Mouse (Mus musculus): ENCODE measurements around the gene Abraxas1. TPM values are rescaled to one million over a fixed set of nuclear protein-coding genes. Genes with fewer than 3 reads are reported as not detected.

The Abraxas1 gene
- polyA plus RNA-seq, 1 experiment from 2014 or later: 24.3 TPM

DNA sequence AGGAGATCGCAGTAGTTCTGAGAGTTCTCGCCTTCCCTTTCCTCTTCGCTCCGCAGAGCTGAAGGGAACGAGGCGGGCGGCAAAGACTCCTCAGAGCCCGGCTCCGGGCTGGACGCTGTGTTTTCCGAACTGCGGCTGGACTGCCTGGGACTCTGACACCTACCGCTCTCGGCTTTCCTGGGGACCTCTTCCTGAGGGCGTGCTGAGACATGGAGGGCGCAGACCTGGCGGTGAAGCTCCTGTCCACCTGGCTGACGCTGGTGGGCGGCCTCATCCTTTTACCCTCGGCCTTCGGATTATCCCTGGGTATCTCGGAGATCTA, 25.8 kb upstream of the Abraxas1 start:
- Histone ChIP-seq H3K27me3 (replicated peaks) (peaks cover 62% of the 10 kb centered on the region), H3K9me3 (replicated peaks) (0 out of 2 replicates have a peak, but pooled peaks cover 4% of the 10 kb centered on the region), H3K4me2 (peak overlapping the region; percentile 77), H3K36me3 (no peaks in the 10 kb centered on the region), H3K4me3 (peak overlapping the region; percentile 56), H3K4me1 (0 out of 2 replicates have a peak, but pooled peaks cover 13% of the 10 kb centered on the region), H3K27ac (no peak overlapping the region), H3K9ac (peak overlapping the region; percentile 39; the same call in 1 of the 2 replicates)
- under 1% methylated on average over 22 of the region's 22 CpGs for WGBS (ENCODE audit: insufficient replicate concordance)
- ATAC-seq: peak; percentile 24; the same call in 1 of the 2 replicates

DNA sequence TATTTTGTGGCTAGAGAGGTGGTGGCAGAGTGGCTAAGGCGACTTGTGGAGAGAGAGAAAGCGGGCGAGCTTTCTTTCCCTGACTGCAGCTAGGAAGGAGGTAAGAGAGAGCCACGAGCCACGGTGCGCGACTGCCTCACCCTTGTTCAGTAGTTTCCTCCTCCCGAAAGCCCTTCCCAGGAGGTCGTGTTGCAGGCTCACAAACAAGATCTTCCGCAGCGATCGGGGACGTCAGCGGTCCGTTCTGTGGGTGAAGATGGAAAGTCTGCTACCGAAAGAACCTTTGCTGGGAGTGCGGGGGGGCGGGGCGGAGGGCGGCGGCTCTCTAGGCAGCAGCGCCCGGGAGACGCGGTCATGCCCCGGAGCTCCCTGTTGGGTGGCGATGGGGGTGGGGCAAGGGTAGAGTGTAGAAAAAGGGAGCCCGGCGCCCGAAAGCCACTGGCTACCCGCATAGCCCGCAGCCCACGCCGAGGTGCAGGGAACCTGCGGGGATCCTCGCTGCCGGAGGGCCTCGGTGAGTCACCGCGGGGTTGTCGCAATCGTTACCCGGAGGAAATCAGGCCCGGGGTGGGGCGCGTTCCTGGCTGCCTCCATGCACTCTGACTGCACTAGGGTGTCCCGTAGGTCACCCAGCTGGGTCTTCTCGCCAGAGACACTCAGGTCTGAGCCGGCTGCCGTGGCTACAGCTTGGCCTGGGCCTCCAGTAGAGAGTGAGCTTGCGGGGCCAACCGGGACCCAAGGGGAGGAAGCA, 25.3 kb upstream of the Abraxas1 start:
- WGBS (ENCODE audit: insufficient replicate concordance): under 1% methylated on average over 52 of the region's 52 CpGs

DNA sequence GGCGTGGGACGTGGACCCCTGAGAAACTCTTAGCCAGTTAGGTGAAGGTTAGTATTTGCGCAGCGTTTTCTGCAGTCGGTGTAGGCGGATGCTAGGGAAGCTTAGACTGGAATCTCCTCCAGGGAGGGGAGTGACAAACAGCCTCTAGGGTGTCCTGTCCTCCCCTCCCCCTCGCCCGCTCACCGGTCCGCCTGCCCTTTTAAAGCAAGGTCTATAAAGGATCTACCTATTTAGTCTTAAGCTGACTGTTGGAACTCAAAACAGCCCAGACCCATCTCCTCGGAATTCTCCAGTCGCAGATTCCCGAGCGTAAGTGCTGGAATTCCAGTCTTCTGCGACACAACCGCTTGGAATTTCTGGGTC, 24.7 kb upstream of the Abraxas1 start, which contains the start of gene Gpat3:
Gene Gpat3 (plus strand): TSS at position 229 of the 363 bp plus-strand sequence.
- H3K4me1 ChIP-seq: 0 out of 2 replicates have a peak, but pooled peaks cover 13% of the 10 kb centered on the region
- ATAC-seq: no peak
- no peak within 1 kb of the TSS for H3K27ac ChIP-seq
- WGBS (ENCODE audit: insufficient replicate concordance): 2% methylated on average over 16 of the region's 16 CpGs
- H3K4me2 ChIP-seq: peak within 1 kb of the TSS; percentile 77
- H3K9me3 ChIP-seq (replicated peaks): 0 out of 2 replicates have a peak, but pooled peaks cover 4% of the 10 kb centered on the region
- peak within 1 kb of the TSS; percentile 39; the same call in 1 of the 2 replicates for H3K9ac ChIP-seq
- H3K36me3 ChIP-seq: no peaks in the 10 kb centered on the region
- peaks cover 62% of the 10 kb centered on the region for H3K27me3 ChIP-seq (replicated peaks)
- H3K4me3 ChIP-seq: peak within 1 kb of the TSS; percentile 56

More for the DNA sequence above, 25.3 kb upstream of the Abraxas1 start:
- H3K4me2 ChIP-seq: peak overlapping the region; percentile 77
- H3K9ac ChIP-seq: peak overlapping the region; percentile 39; the same call in 1 of the 2 replicates
- H3K4me3 ChIP-seq: peak overlapping the region; percentile 56
- H3K27me3 ChIP-seq (replicated peaks): peaks cover 62% of the 10 kb centered on the region
- no peaks in the 10 kb centered on the region for H3K36me3 ChIP-seq
- no peak overlapping the region for H3K27ac ChIP-seq
- 0 out of 2 replicates have a peak, but pooled peaks cover 13% of the 10 kb centered on the region for H3K4me1 ChIP-seq
- ATAC-seq: peak; percentile 58
- 0 out of 2 replicates have a peak, but pooled peaks cover 4% of the 10 kb centered on the region for H3K9me3 ChIP-seq (replicated peaks)

DNA sequence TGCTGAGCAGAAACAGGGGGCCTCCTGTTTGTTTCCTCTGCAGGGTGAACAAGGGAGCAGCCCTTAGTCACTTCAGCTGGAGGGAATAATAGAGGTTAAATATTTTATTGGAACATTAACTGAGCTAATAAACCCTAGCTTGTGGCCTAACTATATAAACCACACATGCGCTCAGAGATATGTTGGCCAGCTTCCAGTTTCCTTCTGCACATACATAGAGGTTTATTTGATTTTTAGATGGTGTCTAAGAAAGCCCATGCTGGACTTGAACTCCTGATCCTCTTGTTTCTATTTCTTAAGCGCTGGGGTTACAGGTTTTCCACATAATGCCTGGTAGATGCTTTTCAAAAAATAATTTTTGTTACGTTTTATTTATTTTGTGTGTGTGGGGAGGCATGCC, 23.7 kb upstream of the Abraxas1 start:
- 46% methylated on average over 3 of the region's 3 CpGs for WGBS (ENCODE audit: insufficient replicate concordance)
- H3K27me3 ChIP-seq (replicated peaks): peaks cover 62% of the 10 kb centered on the region
- no peak for ATAC-seq

DNA sequence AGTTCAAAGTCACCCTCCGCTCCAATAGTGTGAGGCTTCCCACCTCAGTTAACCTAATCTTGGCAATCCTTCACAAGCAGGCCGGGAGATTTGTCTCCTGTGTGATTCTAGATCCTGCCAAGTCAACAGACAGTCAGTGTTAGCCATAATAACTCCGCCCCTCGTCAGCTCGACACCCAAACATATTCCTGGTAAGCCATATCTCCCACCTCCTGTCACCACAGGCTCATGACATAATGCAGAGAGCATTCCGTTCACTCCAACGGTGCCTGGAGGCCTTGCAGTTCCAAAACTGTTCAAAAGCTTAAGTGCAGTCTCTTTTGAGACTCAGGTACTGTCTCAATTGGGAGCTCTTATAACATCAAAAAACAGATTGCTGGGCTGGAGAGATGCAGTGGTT, 17.1 kb upstream of the Abraxas1 start:
- Histone ChIP-seq H3K9ac (no peak overlapping the region), H3K9me3 (replicated peaks) (0 out of 2 replicates have a peak, but pooled peaks cover 4% of the 10 kb centered on the region), H3K4me3 (no peak overlapping the region), H3K36me3 (no peaks in the 10 kb centered on the region), H3K27ac (no peak overlapping the region), H3K4me2 (no peak overlapping the region), H3K27me3 (replicated peaks) (peaks cover 1% of the 10 kb centered on the region; the same call in 1 of the 2 replicates), H3K4me1 (no peaks in the 10 kb centered on the region)
- no peak for ATAC-seq
- WGBS (ENCODE audit: insufficient replicate concordance): 60% methylated on average over 7 of the region's 7 CpGs

More for the DNA sequence above, 23.7 kb upstream of the Abraxas1 start:
- Histone ChIP-seq H3K4me2 (no peak overlapping the region), H3K9ac (no peak overlapping the region), H3K4me3 (no peak overlapping the region), H3K27ac (no peak overlapping the region), H3K4me1 (0 out of 2 replicates have a peak, but pooled peaks cover 13% of the 10 kb centered on the region), H3K36me3 (no peaks in the 10 kb centered on the region), H3K9me3 (replicated peaks) (0 out of 2 replicates have a peak, but pooled peaks cover 4% of the 10 kb centered on the region)

DNA sequence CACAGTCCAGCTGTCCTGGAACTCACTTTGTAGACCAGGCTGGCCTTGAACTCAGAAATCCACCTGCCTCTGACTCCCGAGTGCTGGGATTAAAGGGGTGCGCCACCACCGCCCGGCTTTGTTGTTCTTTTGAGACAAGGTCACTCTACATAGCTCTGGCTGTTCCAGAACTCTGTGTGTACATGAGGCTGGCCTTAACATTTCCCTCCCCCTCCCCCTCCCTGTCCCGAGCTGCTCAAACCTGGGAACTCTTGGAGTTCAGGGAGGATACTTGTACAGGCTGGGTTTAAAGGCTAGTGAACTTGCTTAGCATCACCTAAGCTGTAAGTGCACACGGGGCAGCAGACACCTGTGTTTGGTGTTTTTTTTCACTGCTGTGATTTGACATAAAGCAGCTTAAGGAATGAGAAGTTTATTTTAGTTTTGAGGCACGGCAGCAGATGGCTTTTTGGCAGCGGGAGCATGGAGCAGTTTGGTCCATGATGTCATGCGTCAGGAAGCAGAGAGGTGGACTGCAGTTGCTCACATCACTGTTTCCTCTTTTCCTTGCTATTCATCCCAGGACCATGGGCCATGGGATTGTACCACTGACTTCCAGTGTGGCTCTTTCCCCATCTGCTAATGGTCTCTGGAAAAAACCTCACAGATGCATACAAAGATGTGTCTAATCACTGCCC, 15.2 kb upstream of the Abraxas1 start:
- Histone ChIP-seq H3K27me3 (replicated peaks) (no peaks in the 10 kb centered on the region), H3K4me1 (no peaks in the 10 kb centered on the region), H3K9ac (no peak overlapping the region), H3K36me3 (no peaks in the 10 kb centered on the region), H3K9me3 (replicated peaks) (no peaks in the 10 kb centered on the region), H3K27ac (no peak overlapping the region), H3K4me2 (no peak overlapping the region), H3K4me3 (no peak overlapping the region)
- WGBS (ENCODE audit: insufficient replicate concordance): 62% methylated on average over 9 of the region's 9 CpGs
- no peak for ATAC-seq

DNA sequence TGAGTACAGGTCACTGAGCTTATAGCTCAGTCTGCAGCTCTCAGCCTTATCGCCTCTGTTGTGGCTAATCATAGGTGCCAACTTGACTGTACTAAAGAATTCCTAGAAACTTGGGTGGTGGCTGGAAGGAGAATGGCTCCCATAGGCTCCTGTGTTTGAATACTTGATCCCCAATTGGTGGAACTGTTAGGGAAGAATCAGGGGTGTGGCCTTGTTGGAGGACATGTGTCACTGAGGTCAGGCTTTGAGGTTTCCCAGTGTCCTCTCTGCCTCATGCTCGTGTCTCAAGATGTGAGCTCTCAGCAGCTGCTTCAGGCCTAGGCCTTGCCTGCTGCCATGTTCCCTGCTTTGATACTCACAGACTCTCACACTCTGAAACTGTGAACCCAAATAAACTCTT, 13.1 kb upstream of the Abraxas1 start:
- no peak for ATAC-seq

DNA sequence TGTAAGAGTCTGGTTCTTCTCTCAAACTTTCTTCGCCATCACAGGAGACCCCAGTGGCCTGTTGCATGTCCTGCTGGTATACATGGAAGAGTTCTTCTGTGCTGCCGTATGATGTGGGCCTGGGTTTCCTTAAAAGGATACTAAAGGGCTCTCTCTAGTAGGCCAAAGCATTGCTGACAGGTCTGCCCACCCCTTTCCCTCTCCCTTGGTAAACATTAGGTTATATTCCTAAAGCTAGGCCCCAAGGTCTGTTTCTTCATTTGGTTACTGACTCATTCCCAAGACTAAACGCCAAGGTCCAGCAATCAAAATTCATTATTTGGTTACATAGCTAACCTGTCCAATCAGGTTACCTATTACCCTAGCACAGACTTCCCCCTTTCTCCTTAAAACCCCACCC, 11.9 kb upstream of the Abraxas1 start:
- Histone ChIP-seq H3K27ac (no peak overlapping the region), H3K9ac (no peak overlapping the region), H3K4me1 (no peaks in the 10 kb centered on the region), H3K27me3 (replicated peaks) (no peaks in the 10 kb centered on the region), H3K4me3 (no peak overlapping the region), H3K9me3 (replicated peaks) (no peaks in the 10 kb centered on the region), H3K4me2 (no peak overlapping the region), H3K36me3 (no peaks in the 10 kb centered on the region)
- 67% methylated on average over 3 of the region's 3 CpGs for WGBS (ENCODE audit: insufficient replicate concordance)
- ATAC-seq: no peak

More for the DNA sequence above, 13.1 kb upstream of the Abraxas1 start:
- no peak overlapping the region for H3K4me3 ChIP-seq
- no peaks in the 10 kb centered on the region for H3K36me3 ChIP-seq
- 65% methylated on average over 2 of the region's 2 CpGs for WGBS (ENCODE audit: insufficient replicate concordance)
- H3K4me2 ChIP-seq: no peak overlapping the region
- no peak overlapping the region for H3K9ac ChIP-seq
- H3K27ac ChIP-seq: no peak overlapping the region
- no peaks in the 10 kb centered on the region for H3K9me3 ChIP-seq (replicated peaks)
- no peaks in the 10 kb centered on the region for H3K27me3 ChIP-seq (replicated peaks)
- no peaks in the 10 kb centered on the region for H3K4me1 ChIP-seq

DNA sequence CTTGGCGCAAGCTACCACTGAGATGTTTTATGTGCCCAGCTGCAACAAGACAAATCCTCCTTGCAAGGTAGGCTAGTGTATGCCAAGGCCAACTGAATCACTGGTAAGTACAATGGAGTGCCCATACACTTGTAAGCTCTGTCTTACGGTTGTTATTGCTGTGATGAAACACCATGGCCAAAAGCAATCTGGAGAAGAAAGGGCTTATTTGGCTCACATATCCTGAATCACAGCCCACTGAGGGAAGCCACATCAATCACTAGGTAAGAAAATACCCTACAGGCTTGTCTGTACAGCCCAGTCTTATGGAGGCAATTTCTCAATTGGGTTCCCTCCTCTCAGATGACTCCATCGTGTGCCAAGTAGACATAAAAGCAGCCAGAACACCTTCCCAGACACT, 7.9 kb upstream of the Abraxas1 start:
- Histone ChIP-seq H3K27ac (no peak overlapping the region), H3K4me1 (no peaks in the 10 kb centered on the region), H3K9me3 (replicated peaks) (no peaks in the 10 kb centered on the region), H3K36me3 (no peaks in the 10 kb centered on the region), H3K4me2 (no peak overlapping the region), H3K4me3 (no peak overlapping the region), H3K9ac (no peak overlapping the region), H3K27me3 (replicated peaks) (no peaks in the 10 kb centered on the region; the same call in 1 of the 2 replicates)
- 71% methylated on average over 3 of the region's 3 CpGs for WGBS (ENCODE audit: insufficient replicate concordance)
- no peak for ATAC-seq

DNA sequence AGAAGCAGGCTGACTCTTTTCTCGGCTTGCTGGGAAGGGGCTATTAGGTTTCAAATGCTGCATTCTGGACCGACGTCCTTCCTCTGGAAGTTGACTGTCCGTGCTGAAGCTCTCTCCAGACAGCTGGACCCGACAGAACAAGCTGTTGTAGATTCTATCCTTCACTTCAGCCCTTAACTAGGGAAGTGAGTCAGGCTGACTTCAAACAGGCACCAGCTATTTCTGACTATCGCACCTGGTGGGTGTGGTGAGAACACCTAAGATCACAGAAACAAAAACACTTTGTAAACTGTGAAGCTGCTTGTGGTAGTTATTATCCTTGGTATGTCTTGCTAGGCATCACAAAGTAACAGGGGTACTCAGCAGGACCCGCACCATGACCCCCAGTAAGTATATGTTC, 5.8 kb upstream of the Abraxas1 start:
- ATAC-seq: no peak
- no peaks in the 10 kb centered on the region; the same call in 1 of the 2 replicates for H3K27me3 ChIP-seq (replicated peaks)
- peaks cover under 1% of the 10 kb centered on the region; the same call in 1 of the 2 replicates for H3K4me1 ChIP-seq
- WGBS (ENCODE audit: insufficient replicate concordance): 63% methylated on average over 7 of the region's 7 CpGs
- no peaks in the 10 kb centered on the region for H3K9me3 ChIP-seq (replicated peaks)
- H3K4me2 ChIP-seq: no peak overlapping the region
- H3K4me3 ChIP-seq: no peak overlapping the region
- H3K9ac ChIP-seq: no peak overlapping the region
- no peak overlapping the region for H3K27ac ChIP-seq
- no peaks in the 10 kb centered on the region for H3K36me3 ChIP-seq

DNA sequence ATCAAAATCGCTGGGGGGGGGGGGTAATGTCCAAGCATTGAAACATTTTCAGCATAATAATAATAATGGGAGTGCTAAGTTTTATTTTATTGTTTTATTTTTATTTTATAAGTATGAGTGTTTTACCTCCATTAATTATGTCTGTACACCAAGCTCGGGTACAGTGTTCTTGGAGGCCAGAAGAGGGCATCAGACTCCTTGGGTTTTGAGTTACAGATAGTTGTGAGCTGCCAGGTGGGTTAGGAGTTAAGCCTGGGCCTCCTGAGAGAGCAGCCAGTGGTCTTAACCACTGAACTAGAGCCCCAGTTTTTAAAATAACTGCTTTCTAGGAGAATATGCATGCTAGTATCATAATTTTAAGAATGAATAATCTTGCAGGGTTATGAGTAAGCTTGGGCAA, 5.2 kb upstream of the Abraxas1 start:
- H3K9ac ChIP-seq: no peak overlapping the region
- no peak overlapping the region for H3K27ac ChIP-seq
- no peak overlapping the region for H3K4me3 ChIP-seq
- ATAC-seq: no peak
- H3K36me3 ChIP-seq: no peaks in the 10 kb centered on the region
- H3K9me3 ChIP-seq (replicated peaks): no peaks in the 10 kb centered on the region
- peaks cover 6% of the 10 kb centered on the region; the same call in 1 of the 2 replicates for H3K4me1 ChIP-seq
- WGBS (ENCODE audit: insufficient replicate concordance): 15% methylated on average over 2 of the region's 2 CpGs
- H3K27me3 ChIP-seq (replicated peaks): no peaks in the 10 kb centered on the region; the same call in 1 of the 2 replicates
- no peak overlapping the region for H3K4me2 ChIP-seq

DNA sequence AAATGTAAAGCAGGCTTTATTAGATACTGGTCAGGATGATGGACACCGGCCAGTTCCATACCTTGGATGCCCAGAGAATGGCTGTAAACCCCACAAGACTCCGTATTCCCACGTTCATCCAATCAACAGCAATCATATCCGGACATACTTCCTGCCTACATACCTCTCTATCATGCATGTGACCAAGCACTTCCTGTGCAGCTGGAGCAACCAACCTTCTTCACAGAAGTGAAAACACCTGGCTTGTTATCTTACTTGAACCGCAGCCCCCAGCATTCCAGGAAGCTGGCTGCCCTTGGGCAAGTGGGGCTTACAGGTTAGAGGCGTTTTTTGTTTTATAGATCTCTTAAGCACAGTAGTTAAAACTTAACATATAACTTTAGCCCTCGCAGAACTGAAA, 2.1 kb upstream of the Abraxas1 start:
- Histone ChIP-seq H3K27ac (no peak overlapping the region), H3K27me3 (replicated peaks) (no peaks in the 10 kb centered on the region; the same call in 1 of the 2 replicates), H3K9me3 (replicated peaks) (no peaks in the 10 kb centered on the region), H3K4me1 (peaks cover 15% of the 10 kb centered on the region), H3K9ac (no peak overlapping the region), H3K4me3 (no peak overlapping the region), H3K4me2 (no peak overlapping the region), H3K36me3 (peaks cover 5% of the 10 kb centered on the region)
- WGBS (ENCODE audit: insufficient replicate concordance): 54% methylated on average over 7 of the region's 7 CpGs
- no peak for ATAC-seq

All from liver, embryonic 12.5 days (tissue).